Comparison of ENCODE assay signal across 8 mouse cellular contexts in genomic region chr15:84212031-84212755, GRCm38 (mm10). TPM values are rescaled to one million over a fixed set of nuclear protein-coding genes. Genes with fewer than 3 reads are reported as not detected.
DNase-seq lines count a peak whose midpoint lies in the region; ATAC-seq and TF ChIP-seq lines count a peak whose summit lies in the region.

No protein-coding gene starts in this region.

- WGBS in forebrain, embryonic 14.5 days = 46% methylated on average over 6 of the region's 6 CpGs
- 50% methylated on average over 6 of the region's 6 CpGs for WGBS in lung, postnatal 0 days

- H3K9ac ChIP-seq in ES-Bruce4 (ENCODE audit: low read depth, poor library complexity, severe bottlenecking) = no peak overlapping the region
- no peak overlapping the region; the same call in 1 of the 2 replicates for H3K9ac ChIP-seq in forebrain, embryonic 14.5 days (ENCODE audit: low read length)
- H3K9ac ChIP-seq in lung, postnatal 0 days (replicated peaks; ENCODE audit: low read depth) = no peak overlapping the region

- peaks cover 2% of the 10 kb centered on the region for H3K4me1 ChIP-seq in ES-Bruce4 (ENCODE audit: control insufficient read depth, insufficient read depth, low read length)
- H3K4me1 ChIP-seq in forebrain, embryonic 14.5 days (ENCODE audit: control insufficient read depth, insufficient read depth, low read length) = no peaks in the 10 kb centered on the region
- H3K4me1 ChIP-seq in lung, postnatal 0 days (ENCODE audit: insufficient read depth, low read depth, low read length) = no peaks in the 10 kb centered on the region

- H3K27ac ChIP-seq in ES-Bruce4 (ENCODE audit: insufficient read depth, low read length) = no peak overlapping the region
- no peak overlapping the region for H3K27ac ChIP-seq in forebrain, embryonic 14.5 days (ENCODE audit: low read depth, low read length)
- no peak overlapping the region for H3K27ac ChIP-seq in lung, postnatal 0 days (ENCODE audit: low read length)

- peak; percentile 66 for ATAC-seq in forebrain, embryonic 14.5 days
- peak; percentile 46 to 59 for ATAC-seq in hematopoietic stem cell, adult 5-6 weeks (replicated peaks in 1 of 2; ENCODE audit: insufficient read depth in 1 of 2, low FRiP score in 2 of 2, low TSS enrichment in 1 of 2, low read depth in 1 of 2, poor library complexity in 2 of 2, severe bottlenecking in 2 of 2)
- ATAC-seq in lung, postnatal 0 days = peak; percentile 29; the same call in 1 of the 2 replicates

- TF ChIP-seq POLR2A in ES-Bruce4 (IDR thresholded peaks at IDR 0.05; ENCODE audit: insufficient read depth, low read length) = no peak

- TF ChIP-seq EP300 in ES-Bruce4 (IDR thresholded peaks at IDR 0.05; ENCODE audit: insufficient read depth, low read depth, low read length) = 0 out of 2 replicates have a peak, but pooled peaks have one; percentile 20
- TF ChIP-seq EP300 in lung, postnatal 0 days (IDR thresholded peaks at IDR 0.05) = no peak

- H3K36me3 ChIP-seq in ES-Bruce4 (ENCODE audit: control insufficient read depth, insufficient read depth, low read length, poor library complexity, severe bottlenecking) = peaks cover 19% of the 10 kb centered on the region
- peaks cover 60% of the 10 kb centered on the region for H3K36me3 ChIP-seq in forebrain, embryonic 14.5 days (ENCODE audit: control insufficient read depth, insufficient read depth, low read length)
- peaks cover 16% of the 10 kb centered on the region; the same call in 1 of the 2 replicates for H3K36me3 ChIP-seq in lung, postnatal 0 days (ENCODE audit: insufficient read depth, low read length)

- H3K4me2 ChIP-seq in forebrain, embryonic 14.5 days (ENCODE audit: low read length) = no peak overlapping the region
- H3K4me2 ChIP-seq in lung, postnatal 0 days (replicated peaks; ENCODE audit: low read depth, low read length) = no peak overlapping the region

- no peaks in the 10 kb centered on the region for H3K27me3 ChIP-seq in ES-Bruce4 (ENCODE audit: control insufficient read depth, insufficient read depth, low read length, poor library complexity, severe bottlenecking)
- no peaks in the 10 kb centered on the region for H3K27me3 ChIP-seq in forebrain, embryonic 14.5 days (replicated peaks; ENCODE audit: control insufficient read depth, insufficient read depth, low read length)
- H3K27me3 ChIP-seq in lung, postnatal 0 days (replicated peaks; ENCODE audit: insufficient read depth, low read length) = no peaks in the 10 kb centered on the region

- H3K9me3 ChIP-seq in ES-Bruce4 (replicated peaks; ENCODE audit: control insufficient read depth, insufficient read depth, low read length, poor library complexity, severe bottlenecking) = no peaks in the 10 kb centered on the region
- H3K9me3 ChIP-seq in forebrain, embryonic 14.5 days (replicated peaks; ENCODE audit: control insufficient read depth, low read length) = no peaks in the 10 kb centered on the region
- H3K9me3 ChIP-seq in lung, postnatal 0 days (ENCODE audit: low read length) = no peaks in the 10 kb centered on the region

- H3K4me3 ChIP-seq in ES-Bruce4 (ENCODE audit: low read depth, low read length) = no peak overlapping the region
- H3K4me3 ChIP-seq in forebrain, embryonic 14.5 days (ENCODE audit: low read depth, low read length) = no peak overlapping the region
- no peak overlapping the region for H3K4me3 ChIP-seq in lung, postnatal 0 days (ENCODE audit: low read depth, low read length)

- DNase-seq in c-Kit-positive CD71-positive TER-119-positive erythroid progenitor cells, embryonic 14.5 days (ENCODE audit: low spot score) = peak; percentile 88
- peak; percentile 95 for DNase-seq in forebrain, embryonic 14.5 days (ENCODE audit: low spot score)
- peak; percentile 59 for DNase-seq in layer of hippocampus, adult 9-11 months
- DNase-seq in lung, postnatal 0 days (ENCODE audit: low spot score) = peak; percentile 77
- peak; percentile 90 for DNase-seq in ovary, postnatal 14 days (ENCODE audit: low spot score)
- DNase-seq in thymus, postnatal 14 days = peak; percentile 84

- peak; percentile 98 for TF ChIP-seq CTCF in ES-Bruce4 (IDR thresholded peaks at IDR 0.05; ENCODE audit: low read depth, low read length)
- peak; percentile 98 for TF ChIP-seq CTCF in lung, postnatal 0 days (IDR thresholded peaks at IDR 0.05)

RNA-seq across cellular contexts. Expression of gene Parvb, which starts 19.6 kb away (rescaled TPM):
- 54.1 and 54.5 TPM in 2 replicates for polyA plus RNA-seq in ES-Bruce4 (2011; ENCODE audit: insufficient read depth, insufficient read length, low read depth, missing spikeins)
- 2.5 and 2.9 TPM in 2 replicates for polyA plus RNA-seq in forebrain, embryonic 14.5 days (2014; fragmentation: Nextera tagmentation; extraction: Ambion mirVana)
- total RNA-seq in hematopoietic stem cell, adult 5-6 weeks (2017) = 0.45 and 2.5 TPM in 2 replicates
- polyA plus RNA-seq in lung, postnatal 0 days (2015; fragmentation: Nextera tagmentation; extraction: Ambion mirVana) = 7.9 and 8.5 TPM in 2 replicates

RNA-seq across cellular contexts. Expression of gene Samm50, which starts 20.2 kb away (rescaled TPM):
- 114 and 120 TPM in 2 replicates for polyA plus RNA-seq in ES-Bruce4 (2011; ENCODE audit: insufficient read depth, insufficient read length, low read depth, missing spikeins)
- 60.5 and 60.9 TPM in 2 replicates for polyA plus RNA-seq in forebrain, embryonic 14.5 days (2014; fragmentation: Nextera tagmentation; extraction: Ambion mirVana)
- total RNA-seq in hematopoietic stem cell, adult 5-6 weeks (2017) = 18.6 and 32.5 TPM in 2 replicates
- 59.9 and 63.5 TPM in 2 replicates for polyA plus RNA-seq in lung, postnatal 0 days (2015; fragmentation: Nextera tagmentation; extraction: Ambion mirVana)

RNA-seq across cellular contexts. Expression of gene Pnpla3, which starts 44.6 kb away (rescaled TPM):
- 0.61 and 0.68 TPM in 2 replicates for polyA plus RNA-seq in ES-Bruce4 (2011; ENCODE audit: insufficient read depth, insufficient read length, low read depth, missing spikeins)
- polyA plus RNA-seq in forebrain, embryonic 14.5 days (2014; fragmentation: Nextera tagmentation; extraction: Ambion mirVana) = 1.7 and 1.9 TPM in 2 replicates
- total RNA-seq in hematopoietic stem cell, adult 5-6 weeks (2017) = not detected in 2 replicates
- polyA plus RNA-seq in lung, postnatal 0 days (2015; fragmentation: Nextera tagmentation; extraction: Ambion mirVana) = 0.27 and 0.49 TPM in 2 replicates
